Mouse (Mus musculus): ENCODE measurements around the gene Gm43552. TPM values are rescaled to one million over a fixed set of nuclear protein-coding genes. Genes with fewer than 3 reads are reported as not detected.

The Gm43552 gene
- polyA plus RNA-seq, 1 experiment from 2014 or later, result not detected

GRCm38 (mm10) chr5:65460361-65460760, 32.3 kb downstream of the Gm43552 start:
- H3K4me1 ChIP-seq (ENCODE audit: control insufficient read depth, insufficient read depth, low read length), result peaks cover 7% of the 10 kb centered on the region; the same call in 1 of the 2 replicates
- H3K4me3 ChIP-seq (ENCODE audit: low read depth, low read length), result no peak overlapping the region
- ATAC-seq (ENCODE audit: low read depth) (no peak), DNase-seq (ENCODE audit: low spot score) (no peak)
- no peak overlapping the region for H3K27ac ChIP-seq (replicated peaks; ENCODE audit: low read depth, low read length)
- no peak overlapping the region for H3K4me2 ChIP-seq (ENCODE audit: low read depth, low read length)
- no peaks in the 10 kb centered on the region for H3K27me3 ChIP-seq (replicated peaks; ENCODE audit: control insufficient read depth, insufficient read depth, low read length)
- no peak overlapping the region for H3K9ac ChIP-seq (ENCODE audit: low read depth, low read length)
- no peaks in the 10 kb centered on the region for H3K9me3 ChIP-seq (ENCODE audit: control insufficient read depth, low read length)
- H3K36me3 ChIP-seq (ENCODE audit: control insufficient read depth, insufficient read depth, low read length), result peaks cover 19% of the 10 kb centered on the region; the same call in 1 of the 2 replicates
- 86% methylated on average over 14 of the region's 14 CpGs for WGBS

GRCm38 (mm10) chr5:65459454-65459853, 33.2 kb downstream of the Gm43552 start:
- ATAC-seq (ENCODE audit: low read depth) (no peak), DNase-seq (ENCODE audit: low spot score) (no peak)
- Histone ChIP-seq H3K27me3 (replicated peaks; ENCODE audit: control insufficient read depth, insufficient read depth, low read length) (no peaks in the 10 kb centered on the region), H3K4me2 (ENCODE audit: low read depth, low read length) (no peak overlapping the region), H3K9me3 (ENCODE audit: control insufficient read depth, low read length) (no peaks in the 10 kb centered on the region), H3K4me3 (ENCODE audit: low read depth, low read length) (no peak overlapping the region), H3K9ac (ENCODE audit: low read depth, low read length) (no peak overlapping the region), H3K36me3 (ENCODE audit: control insufficient read depth, insufficient read depth, low read length) (peaks cover 12% of the 10 kb centered on the region; the same call in 1 of the 2 replicates), H3K4me1 (ENCODE audit: control insufficient read depth, insufficient read depth, low read length) (peaks cover 7% of the 10 kb centered on the region; the same call in 1 of the 2 replicates), H3K27ac (replicated peaks; ENCODE audit: low read depth, low read length) (no peak overlapping the region)
- 89% methylated on average over 3 of the region's 3 CpGs for WGBS

- no peak overlapping the region for H3K9ac ChIP-seq (ENCODE audit: low read depth, low read length)
- peaks cover 7% of the 10 kb centered on the region; the same call in 1 of the 2 replicates for H3K4me1 ChIP-seq (ENCODE audit: control insufficient read depth, insufficient read depth, low read length)
- H3K27me3 ChIP-seq (replicated peaks; ENCODE audit: control insufficient read depth, insufficient read depth, low read length), result no peaks in the 10 kb centered on the region
- ATAC-seq (ENCODE audit: low read depth), result no peak
- H3K4me3 ChIP-seq (ENCODE audit: low read depth, low read length), result no peak overlapping the region
- peaks cover 13% of the 10 kb centered on the region; the same call in 1 of the 2 replicates for H3K36me3 ChIP-seq (ENCODE audit: control insufficient read depth, insufficient read depth, low read length)
- no peak for DNase-seq (ENCODE audit: low spot score)
- H3K4me2 ChIP-seq (ENCODE audit: low read depth, low read length), result no peak overlapping the region
- WGBS, result 60% methylated on average over 5 of the region's 5 CpGs
- peak overlapping the region; percentile 74 for H3K27ac ChIP-seq (replicated peaks; ENCODE audit: low read depth, low read length)
- H3K9me3 ChIP-seq (ENCODE audit: control insufficient read depth, low read length), result no peaks in the 10 kb centered on the region
Observed at GRCm38 (mm10) chr5:65457846-65458245, 34.8 kb downstream of the Gm43552 start.

GRCm38 (mm10) chr5:65457086-65457827, 35.4 kb downstream of the Gm43552 start:
- peak overlapping the region; percentile 22; the same call in 1 of the 2 replicates for H3K4me2 ChIP-seq (ENCODE audit: low read depth, low read length)
- H3K9me3 ChIP-seq (ENCODE audit: control insufficient read depth, low read length), result no peaks in the 10 kb centered on the region
- H3K9ac ChIP-seq (ENCODE audit: low read depth, low read length), result 0 out of 2 replicates have a peak overlapping the region, but pooled peaks have one; percentile 37
- 43% methylated on average over 7 of the region's 7 CpGs for WGBS
- no peaks in the 10 kb centered on the region for H3K27me3 ChIP-seq (replicated peaks; ENCODE audit: control insufficient read depth, insufficient read depth, low read length)
- peaks cover 19% of the 10 kb centered on the region; the same call in 1 of the 2 replicates for H3K36me3 ChIP-seq (ENCODE audit: control insufficient read depth, insufficient read depth, low read length)
- peaks cover 7% of the 10 kb centered on the region; the same call in 1 of the 2 replicates for H3K4me1 ChIP-seq (ENCODE audit: control insufficient read depth, insufficient read depth, low read length)
- DNase-seq (ENCODE audit: low spot score) (peak; percentile 86), ATAC-seq (ENCODE audit: low read depth) (peak; percentile 79)
- H3K27ac ChIP-seq (replicated peaks; ENCODE audit: low read depth, low read length), result peak overlapping the region; percentile 74
- no peak overlapping the region for H3K4me3 ChIP-seq (ENCODE audit: low read depth, low read length)

GRCm38 (mm10) chr5:65454771-65455170, 37.9 kb downstream of the Gm43552 start:
- Histone ChIP-seq H3K4me3 (ENCODE audit: low read depth, low read length) (no peak overlapping the region), H3K27me3 (replicated peaks; ENCODE audit: control insufficient read depth, insufficient read depth, low read length) (no peaks in the 10 kb centered on the region), H3K36me3 (ENCODE audit: control insufficient read depth, insufficient read depth, low read length) (peaks cover 24% of the 10 kb centered on the region), H3K9ac (ENCODE audit: low read depth, low read length) (no peak overlapping the region), H3K4me1 (ENCODE audit: control insufficient read depth, insufficient read depth, low read length) (peaks cover 7% of the 10 kb centered on the region; the same call in 1 of the 2 replicates), H3K4me2 (ENCODE audit: low read depth, low read length) (no peak overlapping the region), H3K27ac (replicated peaks; ENCODE audit: low read depth, low read length) (no peak overlapping the region), H3K9me3 (ENCODE audit: control insufficient read depth, low read length) (no peaks in the 10 kb centered on the region)
- ATAC-seq (ENCODE audit: low read depth), result no peak
- no peak for DNase-seq (ENCODE audit: low spot score)
- 72% methylated on average over 5 of the region's 5 CpGs for WGBS

GRCm38 (mm10) chr5:65448941-65449340, 43.7 kb downstream of the Gm43552 start:
- no peak for ATAC-seq (ENCODE audit: low read depth)
- H3K4me3 ChIP-seq (ENCODE audit: low read depth, low read length), result no peak overlapping the region
- H3K4me2 ChIP-seq (ENCODE audit: low read depth, low read length), result no peak overlapping the region
- no peaks in the 10 kb centered on the region for H3K27me3 ChIP-seq (replicated peaks; ENCODE audit: control insufficient read depth, insufficient read depth, low read length)
- no peak overlapping the region for H3K27ac ChIP-seq (replicated peaks; ENCODE audit: low read depth, low read length)
- WGBS, result 82% methylated on average over 4 of the region's 4 CpGs
- no peak overlapping the region for H3K9ac ChIP-seq (ENCODE audit: low read depth, low read length)
- no peak for DNase-seq (ENCODE audit: low spot score)
- no peaks in the 10 kb centered on the region for H3K9me3 ChIP-seq (ENCODE audit: control insufficient read depth, low read length)
- H3K4me1 ChIP-seq (ENCODE audit: control insufficient read depth, insufficient read depth, low read length), result no peaks in the 10 kb centered on the region
- peaks cover 38% of the 10 kb centered on the region for H3K36me3 ChIP-seq (ENCODE audit: control insufficient read depth, insufficient read depth, low read length)

GRCm38 (mm10) chr5:65447826-65448225, 44.8 kb downstream of the Gm43552 start:
- H3K9me3 ChIP-seq (ENCODE audit: control insufficient read depth, low read length), result no peaks in the 10 kb centered on the region
- H3K4me2 ChIP-seq (ENCODE audit: low read depth, low read length), result no peak overlapping the region
- no peaks in the 10 kb centered on the region for H3K4me1 ChIP-seq (ENCODE audit: control insufficient read depth, insufficient read depth, low read length)
- DNase-seq (ENCODE audit: low spot score), result no peak
- no peak overlapping the region for H3K4me3 ChIP-seq (ENCODE audit: low read depth, low read length)
- no peak overlapping the region for H3K27ac ChIP-seq (replicated peaks; ENCODE audit: low read depth, low read length)
- WGBS, result 68% methylated on average over 2 of the region's 2 CpGs
- H3K36me3 ChIP-seq (ENCODE audit: control insufficient read depth, insufficient read depth, low read length), result peaks cover 32% of the 10 kb centered on the region
- no peak overlapping the region for H3K9ac ChIP-seq (ENCODE audit: low read depth, low read length)
- ATAC-seq (ENCODE audit: low read depth), result no peak
- H3K27me3 ChIP-seq (replicated peaks; ENCODE audit: control insufficient read depth, insufficient read depth, low read length), result no peaks in the 10 kb centered on the region

GRCm38 (mm10) chr5:65446756-65447155, 45.9 kb downstream of the Gm43552 start:
- WGBS, result 79% methylated on average over 2 of the region's 2 CpGs
- peaks cover 24% of the 10 kb centered on the region for H3K36me3 ChIP-seq (ENCODE audit: control insufficient read depth, insufficient read depth, low read length)
- ATAC-seq (ENCODE audit: low read depth), result no peak
- H3K4me1 ChIP-seq (ENCODE audit: control insufficient read depth, insufficient read depth, low read length), result no peaks in the 10 kb centered on the region
- no peak overlapping the region for H3K27ac ChIP-seq (replicated peaks; ENCODE audit: low read depth, low read length)
- no peak for DNase-seq (ENCODE audit: low spot score)
- no peak overlapping the region for H3K9ac ChIP-seq (ENCODE audit: low read depth, low read length)
- H3K4me3 ChIP-seq (ENCODE audit: low read depth, low read length), result no peak overlapping the region
- no peak overlapping the region for H3K4me2 ChIP-seq (ENCODE audit: low read depth, low read length)
- H3K9me3 ChIP-seq (ENCODE audit: control insufficient read depth, low read length), result no peaks in the 10 kb centered on the region
- H3K27me3 ChIP-seq (replicated peaks; ENCODE audit: control insufficient read depth, insufficient read depth, low read length), result no peaks in the 10 kb centered on the region

GRCm38 (mm10) chr5:65444981-65445380, 47.7 kb downstream of the Gm43552 start:
- no peak for DNase-seq (ENCODE audit: low spot score)
- Histone ChIP-seq H3K9ac (ENCODE audit: low read depth, low read length) (no peak overlapping the region), H3K27ac (replicated peaks; ENCODE audit: low read depth, low read length) (no peak overlapping the region), H3K9me3 (ENCODE audit: control insufficient read depth, low read length) (no peaks in the 10 kb centered on the region), H3K4me1 (ENCODE audit: control insufficient read depth, insufficient read depth, low read length) (no peaks in the 10 kb centered on the region), H3K4me3 (ENCODE audit: low read depth, low read length) (no peak overlapping the region), H3K27me3 (replicated peaks; ENCODE audit: control insufficient read depth, insufficient read depth, low read length) (no peaks in the 10 kb centered on the region), H3K36me3 (ENCODE audit: control insufficient read depth, insufficient read depth, low read length) (peaks cover 16% of the 10 kb centered on the region), H3K4me2 (ENCODE audit: low read depth, low read length) (no peak overlapping the region)
- ATAC-seq (ENCODE audit: low read depth), result no peak
- 85% methylated on average over 2 of the region's 6 CpGs for WGBS

Data from embryonic facial prominence, embryonic 14.5 days (tissue).